Mouse (Mus musculus): ENCODE results near the gene Mfn1.

GRCm38 (mm10) chr3:32581911-32582310 is 52.6 kb downstream of the Mfn1 start:
- no peak for TF ChIP-seq CTCF (IDR thresholded peaks at IDR 0.05; ENCODE audit: low read depth, low read length)
- no peak for TF ChIP-seq POLR2A (IDR thresholded peaks at IDR 0.05; ENCODE audit: borderline replicate concordance, low read depth, low read length)
